Mouse (Mus musculus) adrenal gland, postnatal 4 days (tissue): ENCODE results near the gene Inpp4a. TPM values are rescaled to one million over a fixed set of nuclear protein-coding genes. Genes with fewer than 3 reads are reported as not detected.

ENCODE experiments used
- DNase-seq, 2 experiments: peaks; one replicate each; pipeline ENCODE4 v3.0.0; 2021 to 2022; ENCODE audit warnings: low spot score in 2 of 2, mixed read lengths in 2 of 2
- total RNA-seq, 2 experiments: library from RNA; stranded (reverse); gene quantifications; 2 replicates each; pipeline ENCODE4 v1.2.3; 2021

The Inpp4a gene
- total RNA-seq, 2 experiments from 2014 or later = 25.1 to 29.7 TPM

DNA sequence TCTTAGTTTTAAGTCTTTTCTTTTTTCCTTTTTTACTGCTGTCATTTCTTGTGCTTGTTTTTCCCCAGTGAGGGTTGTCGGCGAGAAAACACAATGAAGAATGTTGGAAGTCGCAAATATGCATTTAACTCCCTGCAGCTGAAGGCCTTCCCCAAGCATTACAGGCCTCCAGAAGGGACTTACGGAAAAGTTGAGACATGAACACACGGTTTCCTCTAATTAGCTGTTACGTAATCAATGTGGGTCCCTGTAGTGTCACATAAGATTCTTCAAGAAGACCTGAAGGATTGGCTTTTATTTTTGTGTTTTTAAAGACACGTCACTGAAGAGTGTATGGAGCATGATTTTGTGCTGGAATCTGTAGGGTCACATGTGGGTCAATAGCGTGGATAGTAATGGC, 108.4 kb downstream of the Inpp4a start:
- DNase-seq = no peak

DNA sequence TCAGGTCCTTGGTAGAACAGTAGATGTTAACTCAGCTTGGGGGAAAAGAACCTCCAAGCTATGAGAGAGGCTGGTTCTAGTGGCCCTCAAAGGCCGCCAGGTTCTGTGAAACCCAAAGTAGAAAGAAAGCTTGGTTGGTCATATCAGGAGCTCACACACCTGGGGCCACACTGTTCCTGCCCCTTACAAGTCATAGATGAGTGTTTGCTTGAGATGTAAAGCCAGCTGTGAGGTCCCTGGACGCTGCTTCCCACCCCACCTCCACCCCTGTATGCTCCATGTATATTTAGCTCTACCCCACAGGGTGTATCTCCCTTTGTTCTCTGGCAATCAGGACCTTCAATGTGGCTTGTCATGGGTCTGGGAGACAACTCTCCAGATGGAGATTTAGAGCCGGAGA, 109.0 kb downstream of the Inpp4a start:
- DNase-seq = no peak

DNA sequence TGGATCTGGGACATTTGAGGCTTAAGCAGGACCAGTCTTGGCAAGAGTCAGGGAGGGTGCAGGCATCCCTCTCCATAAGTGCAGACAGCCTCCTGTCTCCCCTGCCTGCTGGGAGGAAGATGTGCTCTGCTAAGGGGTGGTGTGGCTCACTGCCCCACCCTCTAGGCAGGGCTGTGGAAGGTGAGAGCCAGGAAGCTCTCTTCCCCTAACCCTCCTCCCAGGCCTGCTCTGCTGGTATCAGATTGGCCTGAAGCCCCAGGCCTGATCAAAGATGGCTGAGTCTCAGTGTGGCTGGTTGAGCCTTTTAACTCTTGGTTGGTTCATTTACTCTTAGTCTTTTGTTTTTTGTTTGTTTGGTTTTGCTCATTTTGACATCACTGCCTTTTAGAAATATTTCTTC, 110.0 kb downstream of the Inpp4a start:
- no peak for DNase-seq

DNA sequence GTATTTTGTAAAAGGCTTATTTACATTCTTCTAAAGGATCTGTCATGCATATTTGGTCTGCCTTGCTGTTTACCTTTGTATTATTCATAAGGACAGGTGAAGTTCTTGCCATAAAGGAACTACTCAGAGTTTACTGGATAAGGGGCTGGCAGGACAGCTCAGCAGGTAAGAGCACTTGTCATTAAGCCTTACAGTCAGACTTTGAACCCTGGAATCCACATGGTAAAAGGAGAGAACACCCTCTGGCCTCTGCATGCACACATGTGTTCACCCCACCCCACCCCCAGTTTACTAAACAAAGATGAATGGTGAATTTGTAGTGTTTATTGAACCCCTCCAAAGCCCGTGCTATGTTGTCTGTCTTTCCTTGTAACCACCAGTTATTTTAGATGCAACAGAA, 115.7 kb downstream of the Inpp4a start:
- DNase-seq = no peak

DNA sequence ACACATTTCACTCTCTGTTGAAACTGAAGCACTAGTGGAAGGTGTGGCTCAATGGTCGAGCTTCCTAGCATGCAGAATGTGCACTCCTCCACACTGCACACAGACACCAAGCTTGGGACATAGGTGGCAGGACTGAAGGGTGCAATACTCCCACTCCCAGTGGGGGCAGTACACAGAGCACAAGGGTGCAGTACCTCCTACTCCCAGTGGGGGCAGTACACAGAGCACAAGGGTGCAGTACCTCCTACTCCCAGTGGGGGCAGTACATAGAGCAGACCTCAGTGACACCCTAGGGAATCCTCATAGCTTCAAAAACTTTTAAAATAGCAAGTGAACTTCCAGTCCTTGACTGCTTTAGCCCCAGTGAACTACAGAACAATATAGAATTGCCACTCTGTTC, 119.8 kb downstream of the Inpp4a start:
- peak; percentile 43 to 66 for DNase-seq

DNA sequence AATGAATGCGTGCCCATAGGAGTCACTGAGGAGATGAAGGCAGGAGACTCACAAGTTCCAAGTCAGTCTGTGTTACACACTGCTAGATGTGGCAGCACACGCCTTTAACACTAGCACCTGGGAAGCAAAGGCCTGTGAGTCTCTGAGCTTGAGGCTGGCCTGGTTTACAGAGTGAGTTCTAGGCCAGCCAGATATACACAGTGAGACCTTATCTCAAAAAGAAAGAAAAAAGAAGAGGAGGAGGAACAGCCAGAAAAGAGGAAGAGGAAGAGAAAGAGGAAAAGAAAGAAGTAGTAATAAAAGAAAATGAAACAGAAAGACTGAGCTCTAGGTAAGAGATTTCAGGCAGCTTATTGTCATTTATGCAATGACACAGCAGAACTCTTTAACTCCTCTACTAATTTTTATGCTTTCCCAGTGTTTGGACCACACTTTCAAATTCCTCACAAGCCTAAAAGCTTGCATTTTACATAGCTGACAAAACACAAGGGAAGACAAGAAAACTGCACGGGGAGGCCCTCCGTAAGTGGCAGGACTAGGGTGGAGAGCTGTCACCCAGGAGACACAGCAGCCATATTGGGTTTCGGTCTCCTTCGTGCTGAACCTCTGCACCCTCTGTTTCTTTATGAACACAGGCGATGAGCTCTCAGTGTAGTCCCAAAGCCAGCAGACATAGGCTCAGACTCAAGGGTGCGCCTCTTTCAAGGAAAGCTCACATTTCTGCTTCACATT, 127.6 kb downstream of the Inpp4a start:
- DNase-seq = no peak

DNA sequence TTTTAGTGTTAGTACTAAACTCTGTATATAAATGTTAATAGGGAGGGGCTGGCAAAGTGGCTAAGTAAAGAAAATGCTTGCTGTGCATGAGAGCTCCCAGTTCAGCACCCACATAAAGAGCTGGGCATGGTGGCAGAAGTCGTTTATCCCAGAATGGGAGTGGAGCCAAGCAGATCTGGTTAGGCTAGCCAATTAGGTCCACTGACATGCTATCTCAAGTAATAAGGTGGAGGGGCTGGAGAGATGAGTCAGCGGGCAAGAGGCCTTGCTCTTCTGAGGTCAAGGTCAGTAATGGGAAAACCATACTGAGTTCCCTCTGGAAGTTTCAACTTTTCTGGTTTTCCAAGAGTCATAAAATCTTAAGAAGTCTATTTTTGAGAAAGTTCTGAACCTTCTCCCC, 129.2 kb downstream of the Inpp4a start:
- no peak for DNase-seq

DNA sequence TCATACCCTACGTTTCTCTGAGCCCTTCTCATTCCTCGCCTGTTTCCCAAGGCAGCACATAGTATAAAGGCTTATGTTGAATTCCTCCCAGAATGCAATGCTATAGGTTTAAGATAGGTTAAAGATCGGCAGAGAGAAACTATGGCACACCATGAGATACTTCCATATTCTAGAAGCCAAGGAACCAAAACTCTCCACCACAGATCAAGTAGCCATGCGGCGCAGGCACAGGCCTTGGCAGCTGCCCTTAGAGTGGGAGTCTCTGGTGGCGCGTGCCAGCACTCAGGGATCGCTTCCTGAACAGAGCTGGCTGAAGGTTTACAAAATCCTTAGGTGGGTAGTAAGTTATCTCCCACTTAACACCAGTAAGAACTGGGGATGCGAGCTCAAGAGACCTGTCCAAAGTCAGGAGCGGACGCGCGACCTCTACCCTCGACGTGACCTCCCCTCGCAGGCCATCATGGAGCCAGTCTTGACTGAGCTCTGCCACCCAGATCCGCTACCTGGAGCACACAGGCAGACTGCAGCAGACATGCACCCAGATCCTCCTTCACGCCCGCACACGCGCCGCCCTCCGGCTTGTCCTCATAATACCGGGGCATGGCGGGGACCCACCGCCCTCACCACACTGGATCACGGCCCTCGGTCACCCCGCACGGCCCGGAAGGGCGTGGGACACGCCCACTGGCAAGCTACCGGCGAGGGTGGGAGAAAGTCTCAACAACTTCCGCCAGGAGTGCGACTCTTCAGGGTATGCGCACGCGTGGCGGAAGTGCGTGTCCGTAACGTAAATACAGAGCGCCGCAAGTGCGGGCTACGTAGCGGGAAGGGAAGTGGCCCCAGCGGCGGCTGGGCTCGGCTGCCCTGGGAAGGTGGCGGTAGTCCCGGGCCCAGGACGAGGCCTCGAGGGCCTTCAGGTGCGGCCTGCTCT, 130.0 kb downstream of the Inpp4a start, which contains the start of the genes Coa5 and Unc50:
Gene Coa5 (minus strand): TSS at position 738 of the 931 bp plus-strand sequence.
Gene Unc50 (plus strand): TSS at position 774 of the 931 bp plus-strand sequence.
- DNase-seq = peak; percentile 75 to 87

DNA sequence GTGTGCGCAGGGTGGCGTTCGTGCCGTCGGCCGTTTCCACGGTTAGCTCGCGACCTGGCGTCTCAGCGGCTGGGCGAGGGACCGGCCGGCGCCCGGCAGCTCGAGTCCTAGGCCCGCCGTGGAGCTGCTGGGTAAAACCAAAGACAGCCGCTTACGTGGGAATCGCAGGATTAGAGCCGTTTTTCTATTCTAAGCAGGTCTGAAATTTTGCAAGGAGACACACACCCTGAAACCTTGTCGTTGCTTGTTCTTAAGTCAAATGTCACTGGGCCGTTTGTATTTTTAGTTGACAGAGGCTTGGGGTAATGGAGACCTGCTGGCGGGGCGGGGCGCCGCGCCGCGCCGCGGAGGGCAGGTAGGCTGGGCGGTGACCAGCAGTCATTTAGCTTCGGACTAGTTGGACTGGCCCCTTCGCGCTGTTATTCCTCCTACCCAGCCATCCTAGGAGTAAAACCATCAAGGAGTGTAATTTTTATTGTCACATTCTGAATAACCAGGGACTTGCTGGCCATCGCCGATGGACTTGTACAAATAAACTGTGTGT, 130.7 kb downstream of the Inpp4a start:
- DNase-seq = no peak

DNA sequence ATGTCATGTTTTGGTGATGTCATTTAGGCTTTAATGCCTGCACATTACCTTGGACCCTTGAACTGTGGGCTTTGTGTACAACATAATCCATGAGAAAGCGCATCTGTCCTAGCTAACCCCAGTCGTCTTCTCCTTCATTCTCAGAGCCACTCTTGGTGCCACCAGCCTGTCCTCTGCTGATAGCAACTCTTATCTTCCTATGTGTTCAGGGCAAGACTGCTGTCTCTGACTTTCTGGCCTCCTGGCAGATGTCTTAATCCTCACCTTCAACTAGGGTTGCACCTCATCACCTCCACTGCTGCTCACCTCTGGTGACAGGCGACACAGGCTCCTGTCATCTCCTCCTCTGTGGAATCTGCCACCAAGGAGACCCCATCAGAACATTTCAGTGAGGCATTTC, 136.8 kb downstream of the Inpp4a start:
- DNase-seq = no peak

DNA sequence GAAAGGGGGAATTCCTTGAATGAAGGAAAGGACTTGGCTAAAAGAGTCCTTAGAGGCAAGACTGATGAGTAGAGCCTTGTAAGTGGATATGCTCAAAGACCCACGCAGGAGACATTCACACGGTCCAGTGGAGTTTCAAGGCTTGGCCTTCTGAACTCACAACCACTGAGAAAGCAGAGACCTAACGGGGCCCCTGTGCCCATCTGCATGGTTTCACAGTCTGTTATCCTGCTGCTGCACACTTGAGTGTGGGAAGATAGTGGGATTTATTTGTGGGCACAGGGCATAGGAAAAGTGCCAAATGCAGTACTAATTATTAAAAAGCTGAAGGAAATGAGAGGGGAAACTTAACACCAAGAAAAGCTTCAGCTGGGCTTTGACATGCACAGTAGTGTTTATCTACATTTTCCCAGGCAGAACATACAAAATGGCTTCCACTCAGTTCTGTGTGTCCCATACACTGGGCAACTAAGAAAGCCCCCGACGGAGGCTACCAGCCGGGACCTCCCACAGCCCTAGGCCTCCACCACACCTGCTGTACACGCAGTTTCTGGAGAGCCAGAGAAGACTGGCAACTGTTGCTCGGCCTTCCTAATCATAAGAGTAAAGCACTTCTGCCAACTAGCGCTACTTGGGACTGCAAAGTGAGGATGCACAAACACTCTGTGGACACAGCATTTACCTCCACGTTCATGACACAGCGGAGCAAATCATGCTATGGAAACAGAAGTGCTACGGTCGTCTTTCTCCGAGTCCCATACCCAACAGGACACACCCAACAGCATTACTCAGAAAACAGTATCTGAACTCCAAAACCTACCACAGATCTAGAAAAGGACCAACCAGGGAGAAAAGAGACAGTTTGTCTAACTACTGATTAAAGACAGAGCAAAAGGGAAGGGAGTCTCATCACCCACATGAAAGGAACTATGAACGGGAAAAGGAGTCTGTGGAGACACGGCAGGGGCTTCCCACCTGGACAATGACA, 143.5 kb downstream of the Inpp4a start:
- DNase-seq = no peak

DNA sequence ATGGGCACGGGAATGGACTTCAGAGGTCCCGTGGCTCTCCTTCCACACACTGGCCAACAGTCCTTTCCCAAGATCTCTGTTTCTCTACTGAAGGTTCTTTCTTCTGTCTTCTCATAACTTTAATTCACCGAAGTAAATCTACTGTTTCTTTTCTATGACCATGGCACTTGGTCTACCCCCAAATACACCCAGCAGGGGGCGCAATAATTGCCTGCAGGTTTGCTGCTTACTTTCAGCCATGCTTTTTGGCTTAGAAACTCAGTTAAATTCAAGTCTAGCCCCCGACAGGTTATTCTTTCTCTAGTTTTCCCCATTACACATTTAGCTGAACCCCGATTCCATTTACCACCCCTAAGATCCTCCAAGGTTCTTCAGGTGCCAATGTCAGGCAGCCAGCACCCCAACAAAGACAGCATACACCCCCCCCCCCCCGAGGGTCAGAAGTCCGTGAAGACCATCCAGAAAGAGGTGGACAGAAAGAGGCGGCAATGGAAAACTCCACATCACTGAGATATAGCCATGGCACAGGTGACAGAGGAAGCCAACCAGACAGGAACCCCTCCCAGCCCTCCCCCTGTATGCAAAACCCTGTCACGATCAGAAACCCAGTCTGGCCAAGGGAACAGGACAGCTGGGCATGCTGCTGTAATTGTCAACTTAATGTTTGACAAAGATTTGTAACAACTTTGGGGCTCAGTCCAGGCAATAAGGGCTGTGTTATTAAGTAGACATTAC, 148.9 kb downstream of the Inpp4a start:
- DNase-seq = peak in 1 of 2 experiments; percentile 34

DNA sequence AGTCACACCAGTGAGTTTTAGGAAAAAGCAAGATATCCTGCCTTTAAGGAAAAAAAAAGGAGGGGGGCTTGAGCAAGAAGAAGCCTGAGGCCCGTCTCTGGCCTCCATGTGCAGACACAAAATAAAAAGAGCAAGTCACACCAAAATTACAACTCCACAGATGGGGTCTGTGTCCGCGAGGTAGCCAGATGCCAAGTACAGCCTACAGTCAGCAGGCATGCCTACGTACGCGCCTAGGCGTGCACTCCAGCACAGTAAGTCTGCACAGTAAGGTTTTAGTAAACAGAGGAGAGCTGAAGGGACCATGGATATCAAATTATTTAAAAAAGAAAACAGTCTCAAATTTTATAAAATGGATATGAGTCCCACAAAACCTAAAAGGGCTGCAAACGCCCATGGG, 151.6 kb downstream of the Inpp4a start:
- no peak for DNase-seq

DNA sequence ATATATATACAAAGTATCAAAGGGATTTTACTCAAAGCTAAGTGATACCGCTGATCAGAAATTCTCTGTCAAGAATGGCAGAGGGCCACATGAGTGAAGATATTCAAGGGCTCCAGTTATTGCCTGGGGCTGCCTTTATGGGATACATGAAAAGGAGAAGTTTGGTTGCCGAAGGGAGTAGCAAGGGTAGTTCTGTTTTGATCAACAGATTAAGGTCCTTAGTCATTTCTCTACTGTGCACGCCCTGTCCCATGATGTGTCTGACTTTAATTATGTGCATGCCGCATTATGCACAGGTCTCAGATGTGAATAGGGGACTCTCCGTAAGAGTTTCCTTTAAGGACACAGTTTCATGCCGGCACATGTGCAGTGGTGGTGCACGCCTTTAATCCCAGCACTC, 157.9 kb downstream of the Inpp4a start:
- DNase-seq = no peak

Other genes starting within 250 kb of the Inpp4a start
- 1 to 10 TPM; 3.2 to 4.3 TPM for gene Cnga3, start 85.4 kb upstream of the Inpp4a start, total RNA-seq
- gene Coa5, start 130.2 kb downstream of the Inpp4a start, total RNA-seq = 10 to 100 TPM; 78.0 to 78.9 TPM
- gene Unc50, start 130.3 kb downstream of the Inpp4a start, total RNA-seq = 10 to 100 TPM; 78.9 to 80.4 TPM
- 10 to 100 TPM in 1 of 2 experiments, 1 to 10 TPM in 1; 7.9 to 12.6 TPM for gene Mgat4a, start 241.2 kb downstream of the Inpp4a start, total RNA-seq